Mouse (Mus musculus): ENCODE measurements around the gene Brix1.

DNA sequence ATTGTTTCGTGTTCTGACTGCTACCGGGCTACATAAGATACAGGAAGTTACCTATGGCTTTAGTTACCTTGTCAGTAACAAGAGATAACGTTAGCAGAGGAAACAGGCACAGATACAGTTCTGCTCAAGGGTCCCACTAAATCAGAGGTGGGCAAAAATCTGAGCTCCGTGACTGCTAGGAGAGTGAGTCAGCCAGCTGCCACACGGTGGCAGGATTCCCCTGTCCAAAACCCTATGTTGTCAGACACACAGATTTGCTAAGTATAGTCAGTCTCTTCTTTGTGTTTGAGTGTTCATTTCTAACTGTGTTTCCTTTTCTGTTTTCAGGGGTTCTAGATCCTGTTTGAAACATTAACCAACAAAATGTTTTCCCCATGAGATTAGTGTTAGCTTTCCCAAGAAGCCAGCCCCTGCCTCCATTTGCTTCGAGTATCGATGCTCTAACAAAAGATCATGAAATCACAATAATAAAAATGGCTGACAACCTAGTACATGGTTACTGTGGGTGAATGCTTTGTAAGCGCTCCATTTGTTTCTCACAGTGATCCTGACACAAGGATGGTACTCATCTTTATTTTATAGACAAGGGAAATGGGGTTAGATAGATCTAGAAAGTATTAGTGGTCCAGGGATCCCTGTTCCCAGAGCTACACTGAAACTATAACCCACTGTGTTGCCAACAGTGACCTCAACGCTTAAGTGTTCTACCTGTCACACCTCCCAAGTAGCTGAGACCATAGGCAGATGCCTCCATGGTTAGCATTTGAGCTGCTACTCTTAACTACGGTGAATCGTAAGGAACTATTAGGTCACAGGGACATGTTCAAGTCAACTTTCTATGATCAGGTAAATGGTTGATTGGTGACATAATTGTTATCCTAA is 15.3 kb upstream of the Brix1 start:
- TF ChIP-seq GATA1 (IDR thresholded peaks at IDR 0.05; ENCODE audit: borderline replicate concordance, low read length) (no peak), FLI1 (IDR thresholded peaks at IDR 0.05; ENCODE audit: low read length) (no peak)
